Mouse (Mus musculus) hematopoietic multipotent progenitor cell, adult 10-12 weeks (in vitro differentiated cells): ENCODE measurements around the gene Ssbp3. TPM values are rescaled to one million over a fixed set of nuclear protein-coding genes. Genes with fewer than 3 reads are reported as not detected.

Experiments
- polyA plus RNA-seq: library from polyadenylated mRNA; stranded (reverse); fragments of >175 nt; gene quantifications from 2 replicates; pipeline ENCODE4 v1.2.3, GENCODE M21; 2012; ENCODE audit warnings: low replicate concordance

The Ssbp3 gene
- 138 and 160 TPM in 2 replicates for polyA plus RNA-seq

DNA sequence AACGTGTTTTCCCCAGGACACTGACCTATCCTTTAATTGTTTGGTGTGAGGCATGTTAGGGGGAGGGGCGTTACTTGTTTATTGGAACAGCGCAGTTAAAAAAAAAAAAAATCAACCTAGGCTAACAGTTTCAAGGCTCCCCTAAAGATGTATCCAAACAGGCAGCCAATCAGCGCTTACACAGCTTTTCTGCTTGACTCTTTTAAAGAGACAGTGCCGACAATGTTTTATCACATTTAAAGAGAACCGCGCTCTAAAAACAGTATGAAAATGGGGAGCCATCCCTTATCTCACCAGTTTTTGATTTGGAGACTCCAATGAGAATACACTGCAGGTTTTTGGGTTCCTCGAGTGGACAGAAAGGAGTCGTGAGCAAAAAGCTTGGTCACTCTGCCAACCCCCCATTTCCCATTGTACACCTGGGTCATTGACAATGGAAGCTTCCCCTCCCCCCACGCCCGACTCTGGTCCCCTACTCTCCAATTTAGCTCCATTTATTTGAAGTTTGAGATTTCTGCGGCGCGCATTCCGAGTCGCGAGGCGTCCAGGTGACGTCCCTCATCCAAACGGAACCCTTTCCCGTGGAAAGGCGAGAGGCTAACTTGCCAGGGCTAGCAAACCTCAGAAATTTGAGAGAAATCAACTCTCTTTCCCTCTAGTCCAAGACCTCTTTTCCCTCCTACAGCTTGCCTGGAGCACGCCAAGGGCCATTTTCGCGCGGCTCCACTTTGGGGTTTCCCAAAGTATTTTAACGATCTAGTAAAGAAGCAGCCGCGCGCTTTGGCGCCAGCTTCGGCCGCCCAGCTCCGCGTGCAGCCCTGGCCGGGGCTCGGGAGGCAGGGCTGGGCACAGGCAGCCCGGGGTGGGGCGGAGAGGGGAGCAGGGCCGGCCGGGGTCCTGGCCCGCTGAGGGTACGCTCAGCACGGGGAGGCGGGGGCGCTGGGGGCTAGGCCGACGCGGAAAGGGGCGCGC lies at the start of gene Ssbp3:
Gene Ssbp3, plus strand, starts transcription at position 501 of the 972 bp plus-strand sequence.

DNA sequence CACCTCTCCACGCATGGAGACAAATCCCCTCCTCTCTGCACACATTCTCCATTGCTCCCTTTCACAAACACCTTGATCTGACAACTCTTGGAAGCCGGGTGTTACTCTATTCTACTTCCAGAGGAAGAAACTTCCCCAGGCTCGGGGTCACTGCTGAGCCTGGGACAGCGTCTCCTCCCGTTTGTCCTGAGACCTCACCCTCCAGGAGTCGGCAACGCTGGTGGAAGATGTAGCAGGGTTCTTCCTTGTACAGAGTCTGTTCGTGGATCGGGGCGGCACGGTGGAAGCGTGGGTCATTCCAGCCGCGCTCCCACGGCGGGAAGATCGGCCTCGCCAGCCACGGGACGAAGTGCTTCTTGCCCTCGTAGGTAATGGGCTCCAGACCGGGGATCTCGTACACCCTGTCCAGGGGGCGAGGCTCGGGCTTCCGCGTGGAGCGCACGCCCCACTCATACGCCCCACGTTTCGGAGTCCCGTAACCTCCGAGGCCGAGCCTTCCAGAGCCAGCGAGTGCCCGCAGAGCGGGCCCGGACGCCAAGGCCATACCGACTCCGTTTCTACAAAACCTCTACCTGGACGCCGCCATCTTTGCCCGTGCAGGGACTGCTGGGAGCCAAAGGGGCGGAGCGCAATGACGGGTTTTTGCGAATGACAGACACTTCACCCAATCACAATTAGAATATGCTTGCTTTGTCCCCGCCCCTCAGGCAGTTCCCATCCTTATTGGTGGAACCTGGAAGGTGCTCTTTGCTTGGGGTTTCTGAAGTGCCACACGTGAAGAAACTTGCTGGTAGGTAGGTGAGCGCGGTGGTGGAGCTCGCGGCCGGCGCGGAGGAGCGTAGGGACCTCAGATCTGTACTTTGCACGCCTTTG lies 156.0 kb downstream of the Ssbp3 start, which contains the start of the genes Mrpl37 and Cyb5rl:
Gene Mrpl37, minus strand, starts transcription at position 617 of the 873 bp plus-strand sequence.
Gene Cyb5rl, plus strand, starts transcription at position 737 of the 873 bp plus-strand sequence.

DNA sequence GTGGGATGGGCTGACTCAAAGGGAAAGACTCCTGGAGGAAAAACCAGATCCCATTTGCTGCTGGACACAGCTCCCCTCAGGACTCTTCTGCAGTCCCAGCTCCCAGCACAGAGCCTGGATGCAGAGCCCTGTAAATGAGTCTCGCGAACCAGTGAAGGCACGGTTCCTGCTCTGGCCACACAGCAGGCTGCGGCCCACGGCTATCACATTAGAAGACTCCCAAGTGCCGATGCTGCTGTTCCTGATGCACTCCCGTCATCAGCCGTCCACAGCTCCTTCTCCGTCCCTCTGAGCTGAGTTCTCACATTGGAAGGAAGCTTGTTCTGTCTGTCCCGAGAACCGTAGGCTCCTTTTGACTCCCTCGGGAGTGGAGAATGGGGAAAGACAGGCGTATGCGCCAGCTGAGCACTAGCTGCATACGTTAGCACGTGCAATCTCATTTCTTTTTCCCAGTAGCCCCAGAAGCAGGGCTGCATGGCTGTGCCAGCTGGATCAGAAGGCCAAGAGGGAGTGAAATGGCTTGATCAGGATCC lies 186.4 kb downstream of the Ssbp3 start, which contains the start of gene Cdcp2:
Gene Cdcp2, plus strand, starts transcription at position 51 of the 533 bp plus-strand sequence.

Other genes with a start within 250 kb of the Ssbp3 start
- 2.8 and 19.9 TPM in 2 replicates for gene Ttc4, start 231.8 kb upstream of the Ssbp3 start, polyA plus RNA-seq
- 0.23 and 0.28 TPM in 2 replicates for gene Mroh7, start 179.8 kb upstream of the Ssbp3 start, polyA plus RNA-seq
- not detected in 2 replicates for gene Fam151a, start 176.8 kb upstream of the Ssbp3 start, polyA plus RNA-seq
- 2.4 and 5.9 TPM in 2 replicates for gene Acot11, start 105.7 kb upstream of the Ssbp3 start, polyA plus RNA-seq
- 25.1 and 55.6 TPM in 2 replicates for gene Mrpl37, start 156.2 kb downstream of the Ssbp3 start, polyA plus RNA-seq
- gene Cyb5rl, start 156.3 kb downstream of the Ssbp3 start, polyA plus RNA-seq: 7.5 and 8.0 TPM in 2 replicates
- gene Cdcp2, start 186.2 kb downstream of the Ssbp3 start, polyA plus RNA-seq: not detected in 2 replicates